16 mouse cellular contexts compared by ENCODE assay signal in the genomic region with DNA sequence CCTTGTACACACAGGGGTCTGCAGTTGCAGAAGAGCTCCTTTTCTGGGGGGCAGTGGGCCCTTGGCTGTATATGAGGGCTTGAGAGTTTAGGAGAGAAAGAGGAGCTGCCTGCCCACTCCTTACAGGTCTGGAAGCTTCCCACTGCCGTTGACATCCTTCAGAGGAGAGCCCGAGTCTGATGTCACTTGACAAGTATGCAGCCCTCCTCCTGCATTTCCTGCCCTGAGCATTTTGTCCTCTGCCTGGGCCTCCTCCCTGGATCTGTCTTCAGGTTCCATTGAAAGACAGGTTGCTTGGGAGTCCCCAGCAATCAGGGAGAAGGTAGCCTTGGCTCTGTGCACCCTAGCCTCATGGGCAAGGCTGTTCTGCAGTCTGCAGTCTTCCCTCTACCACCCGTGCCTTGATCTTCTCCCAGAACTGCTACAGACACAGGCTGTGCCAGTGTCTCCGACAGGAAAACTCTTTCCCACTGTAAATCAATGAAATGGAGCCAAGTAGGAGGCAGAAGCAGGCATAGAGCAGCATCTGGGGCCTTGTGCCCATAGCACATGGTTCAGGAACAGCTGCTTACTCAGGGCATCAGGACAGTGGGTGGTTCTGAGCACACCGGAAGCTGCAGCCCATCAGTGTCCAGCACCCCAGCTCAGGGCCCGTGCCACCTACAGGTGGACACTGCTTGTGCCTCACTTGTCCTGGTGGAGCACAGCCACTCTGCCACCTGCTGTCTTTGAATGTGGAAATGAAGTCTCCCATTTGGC.
DNase-seq lines count a peak whose midpoint lies in the region; ATAC-seq and TF ChIP-seq lines count a peak whose summit lies in the region.
"Had no signal": no experiment of that assay in that cellular context is flagged by ENCODE, and none has a peak within 500 bp of the region (broad histone marks: within the 10 kb centered on the region; RNA-seq: fewer than 3 reads in every experiment).

No protein-coding gene starts in this region.

- H3K9me3 ChIP-seq in kidney, embryonic 14.5 days (ENCODE audit: control insufficient read depth, low read length), result no peaks in the 10 kb centered on the region
- H3K9me3 ChIP-seq: forebrain, embryonic 12.5 days; neural tube, embryonic 12.5 days had no signal

- no peak overlapping the region for H3K27ac ChIP-seq in kidney, adult 2 months (ENCODE audit: insufficient read depth, low read depth, low read length)
- H3K27ac ChIP-seq in kidney, embryonic 14.5 days (ENCODE audit: low read depth, low read length), result no peak overlapping the region
- H3K27ac ChIP-seq in olfactory bulb, adult 2 months (ENCODE audit: insufficient read depth, low read depth, low read length), result no peak overlapping the region
- H3K27ac ChIP-seq in layer of hippocampus, adult 2 months, result no peak overlapping the region
- H3K27ac ChIP-seq: forebrain, embryonic 12.5 days; hindbrain, postnatal 0 days; liver, embryonic 14.5 days; neural tube, embryonic 12.5 days had no signal

- no peak for TF ChIP-seq POLR2A in kidney, adult 2 months (IDR thresholded peaks at IDR 0.05; ENCODE audit: low read depth, low read length)
- TF ChIP-seq POLR2A in olfactory bulb, adult 2 months (IDR thresholded peaks at IDR 0.05; ENCODE audit: insufficient read depth, low read depth, low read length), result 0 out of 2 replicates have a peak, but pooled peaks have one; percentile 18

- TF ChIP-seq CTCF in kidney, adult 2 months (conservative IDR thresholded peaks at IDR 0.05; ENCODE audit: insufficient read depth, insufficient read length, low read depth, low read length), result 0 out of 2 replicates have a peak, but pooled peaks have one; percentile 10
- no peak; the same call in 1 of the 2 replicates for TF ChIP-seq CTCF in olfactory bulb, adult 2 months (IDR thresholded peaks at IDR 0.05; ENCODE audit: insufficient read depth, low read depth, low read length)
- TF ChIP-seq CTCF in layer of hippocampus, adult 2 months (conservative IDR thresholded peaks at IDR 0.05), result no peak

- WGBS in kidney, adult 2 months, result 60% methylated on average over 6 of the region's 6 CpGs
- WGBS in kidney, embryonic 14.5 days, result 62% methylated on average over 6 of the region's 6 CpGs
- WGBS in olfactory bulb, adult 2 months, result 72% methylated on average over 6 of the region's 6 CpGs

- ATAC-seq in frontal cortex, adult (ENCODE audit: low TSS enrichment), result peak; percentile 10; the same call in 1 of the 2 replicates
- no peak for ATAC-seq in kidney, embryonic 14.5 days (ENCODE audit: low FRiP score, low TSS enrichment)
- ATAC-seq: hindbrain, postnatal 0 days had no signal

- H3K27me3 ChIP-seq in kidney, adult 2 months (replicated peaks; ENCODE audit: control insufficient read depth, insufficient read depth, low read length), result no peaks in the 10 kb centered on the region
- no peaks in the 10 kb centered on the region for H3K27me3 ChIP-seq in kidney, embryonic 14.5 days (ENCODE audit: control insufficient read depth, insufficient read depth, low read length)
- H3K27me3 ChIP-seq: forebrain, embryonic 12.5 days; neural tube, embryonic 12.5 days had no signal

- no peak overlapping the region for H3K4me2 ChIP-seq in kidney, embryonic 14.5 days (replicated peaks; ENCODE audit: low read depth, low read length)
- H3K4me2 ChIP-seq: forebrain, embryonic 12.5 days; neural tube, embryonic 12.5 days had no signal

- DNase-seq in frontal cortex, postnatal 36 days (ENCODE audit: low spot score in 2 of 2), result no peak
- no peak for DNase-seq in kidney, adult 2 months
- peak; percentile 47 for DNase-seq in NIH3T3 (ENCODE audit: low read depth)
- DNase-seq in layer of hippocampus, adult 2 months (ENCODE audit: low spot score in 2 of 2), result no peak
- DNase-seq in adrenal gland, adult 18-20 months (ENCODE audit: low spot score in 2 of 2), result no peak
- DNase-seq: cerebellum, adult 9-10 months; heart, postnatal 14 days; kidney, adult 9 months; thymus, postnatal 25 days had no signal

- peaks cover 17% of the 10 kb centered on the region for H3K4me1 ChIP-seq in kidney, adult 2 months (ENCODE audit: control insufficient read depth, insufficient read depth, low read length)
- H3K4me1 ChIP-seq in kidney, embryonic 14.5 days (ENCODE audit: control insufficient read depth, insufficient read depth, low read length), result peaks cover 24% of the 10 kb centered on the region; the same call in 1 of the 2 replicates
- peaks cover 20% of the 10 kb centered on the region for H3K4me1 ChIP-seq in olfactory bulb, adult 2 months (ENCODE audit: control insufficient read depth, insufficient read depth, low read length)

- no peak overlapping the region for H3K9ac ChIP-seq in kidney, embryonic 14.5 days (ENCODE audit: low read depth, low read length)
- H3K9ac ChIP-seq: forebrain, embryonic 12.5 days; liver, embryonic 14.5 days; neural tube, embryonic 12.5 days had no signal

- no peaks in the 10 kb centered on the region for H3K36me3 ChIP-seq in kidney, adult 2 months (ENCODE audit: control insufficient read depth, insufficient read depth, low read length)
- peaks cover 6% of the 10 kb centered on the region for H3K36me3 ChIP-seq in kidney, embryonic 14.5 days (ENCODE audit: control insufficient read depth, insufficient read depth, low read length)

- H3K4me3 ChIP-seq in kidney, adult 2 months (ENCODE audit: insufficient read depth, low read depth, low read length), result no peak overlapping the region
- no peak overlapping the region for H3K4me3 ChIP-seq in kidney, embryonic 14.5 days (ENCODE audit: low read length)
- no peak overlapping the region for H3K4me3 ChIP-seq in olfactory bulb, adult 2 months (ENCODE audit: insufficient read depth, low read depth, low read length)
- no peak overlapping the region for H3K4me3 ChIP-seq in layer of hippocampus, adult 2 months
- H3K4me3 ChIP-seq: forebrain, embryonic 12.5 days; neural tube, embryonic 12.5 days had no signal
